Mouse (Mus musculus) midbrain, embryonic 11.5 days (tissue): ENCODE results near the gene Glud1. TPM values are rescaled to one million over a fixed set of nuclear protein-coding genes. Genes with fewer than 3 reads are reported as not detected.
A peak's percentile ranks its signal among the peaks of the same experiment; 100 is the strongest.
"Not testable (repeated sequence)": the region's sequence is repeated elsewhere in the genome, so short reads cannot be mapped to it uniquely, and the experiment has no call there.

Source experiments
- ATAC-seq: fragments of 200-750 bp; cut with Nextera tagmentation; 2 replicates; pipeline ENCODE4 v1.8.0; 2017; ENCODE audit warnings: moderate TSS enrichment, moderate library complexity; ENCODE audit not compliant: low FRiP score
- DNase-seq: peaks from one replicate; pipeline ENCODE4 v3.0.0; 2015; ENCODE audit warnings: low spot score; ENCODE audit errors: missing footprints
- H3K27ac ChIP-seq: fragments of 300-500 bp; sonication (generic); 2 replicates; pipeline ENCODE4 v1.5.1; 2014; ENCODE audit warnings: low read depth, low read length
- H3K27me3 ChIP-seq: fragments of 300-500 bp; sonication (generic); 2 replicates; pipeline ENCODE4 v1.6.1; 2014; ENCODE audit warnings: mild to moderate bottlenecking, low read length, moderate library complexity, mixed read lengths; ENCODE audit not compliant: control insufficient read depth, insufficient read depth
- H3K36me3 ChIP-seq: fragments of 300-500 bp; sonication (generic); 2 replicates; pipeline ENCODE4 v1.6.1; 2014; ENCODE audit warnings: mild to moderate bottlenecking, low read length, moderate library complexity, mixed read lengths; ENCODE audit not compliant: control insufficient read depth, insufficient read depth
- H3K4me1 ChIP-seq: fragments of 300-500 bp; sonication (generic); 2 replicates; pipeline ENCODE4 v1.6.1; 2014; ENCODE audit warnings: low read length; ENCODE audit not compliant: control insufficient read depth, insufficient read depth
- H3K4me2 ChIP-seq: fragments of 300-500 bp; sonication (generic); 2 replicates; pipeline ENCODE4 v1.6.1; 2014; ENCODE audit warnings: mild to moderate bottlenecking, moderate library complexity
- H3K4me3 ChIP-seq: fragments of 300-500 bp; sonication (generic); 2 replicates; pipeline ENCODE4 v1.5.1; 2014; ENCODE audit warnings: low read depth, low read length
- H3K9ac ChIP-seq: fragments of 300-500 bp; sonication (generic); 2 replicates; pipeline ENCODE4 v1.6.1; 2014; ENCODE audit warnings: low read length
- H3K9me3 ChIP-seq: fragments of 300-500 bp; sonication (generic); 2 replicates; pipeline ENCODE4 v1.6.1; 2016; ENCODE audit warnings: low read length; ENCODE audit not compliant: control insufficient read depth
- WGBS: fragments of 180-500 bp; shearing (Covaris S2); extraction: QIAGEN DNeasy Blood & Tissue Kit; methylation state at CpG from one replicate; pipeline ENCODE4 v1.1.7; 2014; 5-methylcytosine and 5-hydroxymethylcytosine counted together
- polyA plus RNA-seq: library from polyadenylated mRNA; unstranded; fragments of >200 nt; fragmentation: Nextera tagmentation; extraction: Ambion mirVana; gene quantifications from 2 replicates; pipeline ENCODE4 v1.2.1, GENCODE M21; 2014

The Glud1 gene
- polyA plus RNA-seq, 1 experiment from 2014 or later, result 101 TPM

DNA sequence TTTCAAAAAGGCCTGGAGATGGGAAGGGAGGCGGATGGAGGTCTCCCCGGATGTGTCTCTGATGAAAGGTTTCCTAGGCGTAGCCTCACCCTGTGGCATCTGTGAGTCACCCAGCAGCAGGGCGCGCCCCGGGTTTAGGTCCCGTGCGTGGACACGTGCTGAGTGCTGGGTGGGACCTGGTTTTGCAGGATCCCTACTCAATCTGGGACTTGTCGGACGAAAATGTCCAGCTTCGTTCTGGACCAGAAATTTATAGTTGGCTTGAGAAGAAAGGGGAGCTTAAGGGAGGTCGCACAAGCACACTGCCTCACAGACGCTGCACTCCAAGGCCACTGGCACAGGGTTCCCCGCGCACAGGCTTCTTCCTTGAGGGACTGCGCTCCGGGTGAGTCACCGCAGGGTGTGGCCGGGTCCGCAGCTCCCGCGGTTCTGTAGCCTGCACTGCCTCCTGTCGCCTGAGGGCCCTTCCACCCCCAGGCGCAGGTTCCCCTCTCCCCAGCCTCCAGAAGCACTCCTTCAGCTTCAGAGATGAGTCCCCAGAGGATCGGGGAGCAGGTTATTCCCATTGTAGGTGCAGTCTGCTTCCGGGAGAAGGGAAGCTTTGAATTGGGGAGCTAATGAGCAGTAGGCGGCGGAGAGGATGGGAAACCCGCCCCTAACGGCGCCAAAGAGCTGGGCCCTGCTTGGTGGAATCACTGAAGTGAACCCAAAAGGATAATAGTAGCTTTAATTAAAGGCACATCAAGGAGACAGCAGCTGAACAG is 53.1 kb downstream of the Glud1 start:
- H3K4me3 ChIP-seq, result peak overlapping the region; percentile 26

GRCm38 (mm10) chr14:34364254-34365146 is 54.0 kb downstream of the Glud1 start:
- ATAC-seq, result peak; percentile 49; the same call in 1 of the 2 replicates
- H3K27ac ChIP-seq, result not testable (repeated sequence)

More for the DNA sequence above, 53.1 kb downstream of the Glud1 start:
- ATAC-seq (peak; percentile 88), DNase-seq (peak; percentile 94)
- Histone ChIP-seq H3K9me3 (no peaks in the 10 kb centered on the region), H3K9ac (peak overlapping the region; percentile 41), H3K27me3 (no peaks in the 10 kb centered on the region; the same call in 1 of the 2 replicates), H3K36me3 (no peaks in the 10 kb centered on the region), H3K4me2 (peak overlapping the region; percentile 67), H3K27ac (no peak overlapping the region), H3K4me1 (no peaks in the 10 kb centered on the region)
- WGBS, result 2% methylated on average over 32 of the region's 32 CpGs

GRCm38 (mm10) chr14:34365147-34365507 is 54.6 kb downstream of the Glud1 start:
- Histone ChIP-seq H3K9ac (no peak overlapping the region), H3K27ac (no peak overlapping the region), H3K4me1 (no peaks in the 10 kb centered on the region), H3K27me3 (no peaks in the 10 kb centered on the region; the same call in 1 of the 2 replicates), H3K4me3 (no peak overlapping the region), H3K36me3 (no peaks in the 10 kb centered on the region), H3K4me2 (no peak overlapping the region), H3K9me3 (no peaks in the 10 kb centered on the region)
- DNase-seq (no peak), ATAC-seq (no peak)
- WGBS, result 87% methylated on average over 2 of the region's 2 CpGs

More at GRCm38 (mm10) chr14:34364254-34365146, 54.0 kb downstream of the Glud1 start:
- H3K9me3 ChIP-seq, DNase-seq, H3K4me1 ChIP-seq, H3K27me3 ChIP-seq, H3K36me3 ChIP-seq: not testable (repeated sequence)
- peak overlapping the region; percentile 26 for H3K4me3 ChIP-seq
- 73% methylated on average over 15 of the region's 15 CpGs for WGBS
- peak overlapping the region; percentile 41 for H3K9ac ChIP-seq
- H3K4me2 ChIP-seq, result peak overlapping the region; percentile 67

GRCm38 (mm10) chr14:34370203-34370602 is 59.7 kb downstream of the Glud1 start:
- no peak for DNase-seq
- Histone ChIP-seq H3K9ac (no peak overlapping the region), H3K4me1 (no peaks in the 10 kb centered on the region; the same call in 1 of the 2 replicates), H3K27ac (no peak overlapping the region), H3K27me3 (no peaks in the 10 kb centered on the region), H3K4me3 (no peak overlapping the region), H3K36me3 (no peaks in the 10 kb centered on the region), H3K9me3 (no peaks in the 10 kb centered on the region), H3K4me2 (no peak overlapping the region)
- WGBS, result 52% methylated on average over 3 of the region's 3 CpGs
- no peak for ATAC-seq

DNA sequence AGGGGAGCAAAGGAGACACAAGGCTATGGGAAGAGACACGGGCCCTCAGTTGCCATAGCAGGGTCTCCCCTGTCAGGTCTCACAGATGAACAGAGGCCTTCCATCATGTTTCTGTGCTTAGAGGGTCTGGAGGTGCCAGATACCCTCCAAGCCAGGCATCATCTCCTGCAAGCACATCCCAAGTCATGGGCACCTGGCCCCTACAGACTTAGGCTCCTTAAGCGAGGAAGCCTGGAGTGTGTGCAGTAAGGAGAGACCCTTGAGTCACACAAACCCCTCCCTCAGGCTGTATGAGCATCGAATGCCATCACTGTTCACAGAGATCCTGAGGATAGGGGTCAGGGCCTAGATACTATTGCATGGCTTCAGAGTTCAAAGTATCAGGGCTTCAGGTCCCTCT is 60.4 kb downstream of the Glud1 start:
- Histone ChIP-seq H3K4me3 (no peak overlapping the region), H3K36me3 (no peaks in the 10 kb centered on the region), H3K27me3 (no peaks in the 10 kb centered on the region), H3K9me3 (no peaks in the 10 kb centered on the region), H3K9ac (no peak overlapping the region), H3K27ac (no peak overlapping the region), H3K4me2 (no peak overlapping the region), H3K4me1 (no peaks in the 10 kb centered on the region; the same call in 1 of the 2 replicates)
- WGBS, result 88% methylated on average over 3 of the region's 3 CpGs
- ATAC-seq (no peak), DNase-seq (no peak)

DNA sequence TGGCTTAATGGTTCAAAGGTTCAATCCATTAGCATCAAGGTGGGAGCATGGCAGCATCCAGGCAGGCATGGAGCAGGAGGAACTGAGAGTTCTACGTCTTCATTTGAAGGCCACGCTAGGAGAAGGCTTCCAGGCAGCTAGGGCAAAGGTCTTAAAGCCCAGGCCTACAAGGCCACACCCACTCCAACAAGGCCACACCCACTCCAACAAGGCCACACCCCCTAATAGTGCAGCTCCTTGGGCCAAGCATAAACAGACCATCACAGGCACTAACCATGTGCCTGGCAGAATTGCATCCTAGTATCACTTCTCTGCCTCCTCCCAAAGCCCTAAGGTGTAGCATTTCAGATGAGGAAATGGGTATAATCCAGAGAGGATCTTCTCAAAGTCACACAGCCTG is 61.2 kb downstream of the Glud1 start:
- Histone ChIP-seq H3K27me3 (no peaks in the 10 kb centered on the region), H3K9me3 (no peaks in the 10 kb centered on the region), H3K27ac (no peak overlapping the region), H3K9ac (no peak overlapping the region), H3K36me3 (no peaks in the 10 kb centered on the region), H3K4me2 (no peak overlapping the region), H3K4me3 (no peak overlapping the region), H3K4me1 (no peaks in the 10 kb centered on the region; the same call in 1 of the 2 replicates)
- ATAC-seq (no peak), DNase-seq (no peak)
- 87% methylated on average over 2 of the region's 2 CpGs for WGBS

GRCm38 (mm10) chr14:34372646-34373045 is 62.1 kb downstream of the Glud1 start:
- Histone ChIP-seq H3K27me3 (no peaks in the 10 kb centered on the region), H3K9me3 (no peaks in the 10 kb centered on the region), H3K4me2 (no peak overlapping the region), H3K36me3 (no peaks in the 10 kb centered on the region), H3K4me3 (no peak overlapping the region), H3K9ac (no peak overlapping the region), H3K27ac (no peak overlapping the region), H3K4me1 (no peaks in the 10 kb centered on the region; the same call in 1 of the 2 replicates)
- ATAC-seq (peak; percentile 53; the same call in 1 of the 2 replicates), DNase-seq (no peak)
- 81% methylated on average over 6 of the region's 6 CpGs for WGBS

DNA sequence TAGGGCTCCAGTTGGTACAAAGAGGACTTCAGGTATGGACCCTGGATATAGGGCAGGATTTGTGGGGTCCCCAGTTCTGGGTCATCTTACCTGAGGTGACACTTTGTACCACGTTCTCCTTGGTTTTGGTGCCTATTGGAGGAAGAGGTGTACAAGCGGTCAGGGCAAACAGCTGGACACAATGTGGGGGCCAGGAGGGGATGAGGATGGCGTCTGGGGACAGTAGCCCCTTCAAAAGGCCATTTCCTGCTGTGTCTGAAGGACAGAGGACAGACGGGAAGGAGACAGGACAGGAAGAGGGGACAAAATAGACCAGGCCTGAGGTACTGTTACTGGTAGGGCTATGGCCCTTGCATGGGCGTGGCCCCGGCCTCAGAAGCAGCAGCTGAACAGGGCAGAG is 63.1 kb downstream of the Glud1 start:
- H3K27me3 ChIP-seq, result no peaks in the 10 kb centered on the region
- H3K4me3 ChIP-seq, result no peak overlapping the region
- DNase-seq, result no peak
- H3K4me2 ChIP-seq, result no peak overlapping the region
- H3K9me3 ChIP-seq, result no peaks in the 10 kb centered on the region
- H3K36me3 ChIP-seq, result no peaks in the 10 kb centered on the region
- WGBS, result 78% methylated on average over 6 of the region's 6 CpGs
- H3K9ac ChIP-seq, result no peak overlapping the region
- no peak overlapping the region for H3K27ac ChIP-seq
- no peaks in the 10 kb centered on the region; the same call in 1 of the 2 replicates for H3K4me1 ChIP-seq
- ATAC-seq, result no peak

GRCm38 (mm10) chr14:34374577-34374976 is 64.0 kb downstream of the Glud1 start, which contains the start of gene Sncg:
TSS of gene Sncg (minus strand) at chr14:34374789.
- WGBS, result 77% methylated on average over 10 of the region's 10 CpGs
- H3K4me2 ChIP-seq, result no peak within 1 kb of the TSS
- no peak for ATAC-seq
- no peaks in the 10 kb centered on the region; the same call in none of the 2 replicates for H3K4me1 ChIP-seq
- no peaks in the 10 kb centered on the region for H3K9me3 ChIP-seq
- no peak within 1 kb of the TSS for H3K27ac ChIP-seq
- no peak for DNase-seq
- H3K4me3 ChIP-seq, result no peak within 1 kb of the TSS
- no peak within 1 kb of the TSS for H3K9ac ChIP-seq
- no peaks in the 10 kb centered on the region for H3K27me3 ChIP-seq
- no peaks in the 10 kb centered on the region for H3K36me3 ChIP-seq
